Mouse (Mus musculus): Measurements from ENCODE around the gene Tmem198b.

DNA sequence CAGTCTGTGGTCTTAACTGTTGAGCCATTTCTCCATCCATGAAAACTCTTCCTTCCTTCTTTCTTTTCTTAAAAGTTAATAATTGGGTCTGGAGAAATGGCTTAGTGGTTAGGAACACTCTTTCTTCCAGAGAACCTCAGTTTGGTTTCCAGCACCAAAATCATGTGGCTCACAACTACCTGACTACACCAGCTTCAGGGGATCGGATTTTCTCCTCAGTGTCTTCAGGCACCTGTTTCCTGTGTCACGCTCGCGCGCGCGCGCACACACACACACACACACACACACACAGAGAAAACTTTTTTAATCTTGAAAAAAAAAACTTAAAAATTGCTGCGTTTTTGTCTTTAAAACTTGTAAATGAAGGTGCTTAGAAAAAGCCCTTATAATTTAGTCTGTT is 19.7 kb upstream of the Tmem198b start:
- TF ChIP-seq POLR2A (IDR thresholded peaks at IDR 0.05; ENCODE audit: borderline replicate concordance, extremely low read depth, low read depth, low read length) (no peak), CTCF (IDR thresholded peaks at IDR 0.05; ENCODE audit: insufficient read depth, low read length) (no peak)
